Mouse (Mus musculus): ENCODE data around the gene Cd72. TPM values are rescaled to one million over a fixed set of nuclear protein-coding genes. Genes with fewer than 3 reads are reported as not detected.

Gene Cd72
- polyA plus RNA-seq, 1 experiment: 0.84 TPM

DNA sequence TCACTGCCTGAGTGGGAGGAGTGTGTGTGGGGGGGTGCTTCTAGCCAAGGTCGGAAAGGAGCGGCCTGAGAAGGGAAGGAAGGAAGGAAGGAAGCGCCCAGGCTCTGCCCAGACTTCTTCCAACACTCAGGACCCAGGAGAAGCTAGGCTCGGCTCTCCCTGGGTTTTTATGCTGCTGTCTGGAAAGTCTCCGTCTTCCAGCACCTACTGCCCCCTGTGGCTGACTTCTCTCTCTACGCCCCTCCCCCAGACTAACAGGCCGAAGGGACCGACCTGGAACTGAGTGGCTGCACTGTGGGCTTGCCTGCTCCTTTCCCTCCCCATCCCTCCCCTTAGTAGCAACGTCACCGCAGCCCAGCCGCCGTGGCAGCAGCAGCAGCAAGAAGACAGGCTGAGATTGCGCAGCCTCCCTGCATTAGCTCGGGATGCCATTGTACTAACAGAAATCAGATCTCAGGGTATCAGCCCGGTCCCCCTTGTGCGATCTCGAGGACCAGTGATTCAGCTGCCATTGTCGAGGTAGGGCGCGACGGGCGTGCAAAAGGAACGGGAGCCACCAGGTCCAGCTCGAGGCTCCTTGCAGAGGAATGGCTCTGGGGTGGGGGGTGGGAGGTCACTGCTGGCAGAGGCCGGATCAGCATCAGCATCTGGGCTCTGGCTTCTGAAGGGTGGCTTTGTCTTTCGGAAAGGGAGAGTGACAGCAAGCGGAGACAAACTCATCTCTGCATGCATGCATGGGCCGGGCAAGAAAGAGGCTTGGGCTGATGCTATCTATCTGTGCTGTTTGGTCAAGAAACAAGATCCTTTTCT lies 48.1 kb downstream of the Cd72 start:
- peak; percentile 60 to 64 for DNase-seq
- peak overlapping the region; percentile 67 for H3K4me3 ChIP-seq (replicated peaks; ENCODE audit: insufficient read depth, low read depth, low read length)
- TF ChIP-seq CTCF (IDR thresholded peaks at IDR 0.05; ENCODE audit: borderline replicate concordance, insufficient read depth, low read depth, low read length) (no peak; the same call in 1 of the 2 replicates), POLR2A (IDR thresholded peaks at IDR 0.05; ENCODE audit: borderline replicate concordance, insufficient read depth, low read length) (no peak)
- peaks cover 14% of the 10 kb centered on the region for H3K4me1 ChIP-seq (ENCODE audit: control insufficient read depth, insufficient read depth, low read length)
- H3K27ac ChIP-seq (ENCODE audit: insufficient read depth, low read length): peak overlapping the region; percentile 78
- 10% methylated on average over 28 of the region's 28 CpGs for WGBS
- no peaks in the 10 kb centered on the region for H3K27me3 ChIP-seq (ENCODE audit: control insufficient read depth, insufficient read depth, low read length)

DNA sequence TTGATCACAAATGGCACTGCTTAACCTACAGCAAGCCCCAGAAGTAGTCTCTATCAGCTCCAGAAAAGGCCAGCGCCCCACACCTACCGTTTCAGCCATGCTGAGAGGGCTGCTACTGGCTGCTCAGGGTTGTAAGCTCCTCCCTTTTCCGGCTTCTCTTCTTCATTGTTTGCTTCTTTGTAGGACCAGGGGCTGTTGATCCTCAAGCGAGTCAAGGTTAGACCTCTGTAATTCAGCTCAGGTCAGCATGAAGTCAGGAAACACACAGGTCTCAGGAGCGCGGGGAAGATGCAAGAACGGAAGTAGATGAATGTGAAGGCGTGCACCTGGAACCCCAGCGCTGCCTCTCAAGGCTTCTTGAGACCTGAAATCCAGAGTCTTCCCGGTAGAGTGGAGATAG lies 49.7 kb downstream of the Cd72 start:
- no peak for DNase-seq
- TF ChIP-seq POLR2A (IDR thresholded peaks at IDR 0.05; ENCODE audit: borderline replicate concordance, insufficient read depth, low read length) (no peak), CTCF (IDR thresholded peaks at IDR 0.05; ENCODE audit: borderline replicate concordance, insufficient read depth, low read depth, low read length) (no peak)
- WGBS: 89% methylated on average over 10 of the region's 10 CpGs
- H3K4me3 ChIP-seq (replicated peaks; ENCODE audit: insufficient read depth, low read depth, low read length): no peak overlapping the region
- peaks cover 21% of the 10 kb centered on the region for H3K4me1 ChIP-seq (ENCODE audit: control insufficient read depth, insufficient read depth, low read length)
- H3K27me3 ChIP-seq (ENCODE audit: control insufficient read depth, insufficient read depth, low read length): no peaks in the 10 kb centered on the region
- no peak overlapping the region for H3K27ac ChIP-seq (ENCODE audit: insufficient read depth, low read length)

DNA sequence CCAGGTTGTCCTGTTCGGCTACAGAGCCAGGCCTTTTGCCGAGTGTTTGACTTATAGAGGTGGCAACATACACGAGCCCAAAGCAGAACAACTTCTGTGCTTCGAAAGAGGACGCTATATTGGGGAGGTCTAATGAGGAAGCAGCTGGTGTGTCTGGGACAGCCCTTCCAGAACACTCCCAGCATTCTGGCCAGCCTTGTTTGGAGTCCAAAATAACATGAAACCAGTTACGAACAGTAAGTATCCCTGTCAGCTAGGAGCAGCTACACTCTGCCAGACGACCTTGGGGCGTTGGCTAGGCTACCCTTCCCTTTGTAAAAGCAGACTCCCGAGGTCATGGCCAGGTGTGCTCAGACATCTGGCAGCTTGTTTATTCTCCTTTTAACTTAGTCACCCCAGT lies 52.2 kb downstream of the Cd72 start:
- Histone ChIP-seq H3K4me1 (ENCODE audit: control insufficient read depth, insufficient read depth, low read length) (peaks cover 31% of the 10 kb centered on the region), H3K27me3 (ENCODE audit: control insufficient read depth, insufficient read depth, low read length) (no peaks in the 10 kb centered on the region), H3K4me3 (replicated peaks; ENCODE audit: insufficient read depth, low read depth, low read length) (no peak overlapping the region), H3K27ac (ENCODE audit: insufficient read depth, low read length) (no peak overlapping the region)
- no peak for DNase-seq
- TF ChIP-seq POLR2A (IDR thresholded peaks at IDR 0.05; ENCODE audit: borderline replicate concordance, insufficient read depth, low read length) (no peak), CTCF (IDR thresholded peaks at IDR 0.05; ENCODE audit: borderline replicate concordance, insufficient read depth, low read depth, low read length) (no peak)
- WGBS: 47% methylated on average over 9 of the region's 9 CpGs

DNA sequence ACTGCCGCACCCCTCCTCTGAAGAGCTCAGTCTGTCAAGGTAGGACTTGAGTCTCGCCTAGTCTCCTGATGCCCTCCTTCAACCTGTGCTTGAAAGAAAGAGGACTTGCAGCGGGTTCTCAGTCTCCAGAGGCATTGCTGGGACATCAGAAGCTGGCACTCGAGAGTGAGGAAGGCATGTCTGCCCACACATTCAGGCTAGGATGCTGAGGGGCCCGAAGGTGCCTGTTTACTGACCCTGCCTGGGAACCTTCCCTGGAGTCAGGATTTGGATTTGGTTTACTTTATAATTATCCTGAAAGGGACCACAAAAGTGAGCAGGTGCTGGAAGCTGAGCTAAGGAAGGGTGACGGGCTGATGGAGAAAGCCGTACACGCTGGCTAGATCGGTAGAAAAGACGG lies 52.9 kb downstream of the Cd72 start:
- WGBS: 89% methylated on average over 10 of the region's 10 CpGs
- Histone ChIP-seq H3K4me1 (ENCODE audit: control insufficient read depth, insufficient read depth, low read length) (peaks cover 31% of the 10 kb centered on the region), H3K4me3 (replicated peaks; ENCODE audit: insufficient read depth, low read depth, low read length) (no peak overlapping the region), H3K27me3 (ENCODE audit: control insufficient read depth, insufficient read depth, low read length) (no peaks in the 10 kb centered on the region), H3K27ac (ENCODE audit: insufficient read depth, low read length) (no peak overlapping the region)
- TF ChIP-seq POLR2A (IDR thresholded peaks at IDR 0.05; ENCODE audit: borderline replicate concordance, insufficient read depth, low read length) (no peak), CTCF (IDR thresholded peaks at IDR 0.05; ENCODE audit: borderline replicate concordance, insufficient read depth, low read depth, low read length) (no peak)
- no peak for DNase-seq

DNA sequence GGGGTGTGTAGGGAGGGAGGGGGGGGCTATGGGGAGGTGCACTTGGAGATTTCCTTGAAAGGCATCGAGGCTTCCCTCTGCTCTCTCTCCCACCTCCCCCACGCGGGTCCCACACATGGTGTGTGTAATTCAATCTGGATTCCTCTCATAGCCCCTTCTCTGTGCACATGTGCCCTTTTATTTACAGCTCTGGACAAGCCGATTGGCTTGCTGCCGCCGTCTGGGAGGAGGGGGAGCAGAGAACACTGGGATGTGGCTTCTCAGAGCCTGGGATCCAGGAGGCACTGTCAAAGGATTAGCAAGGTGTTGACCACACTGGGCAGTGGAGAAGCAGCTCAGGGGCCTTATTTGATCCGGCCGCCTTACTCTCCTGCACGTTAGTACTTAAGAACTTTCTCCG lies 53.5 kb downstream of the Cd72 start:
- Histone ChIP-seq H3K27ac (ENCODE audit: insufficient read depth, low read length) (no peak overlapping the region), H3K4me1 (ENCODE audit: control insufficient read depth, insufficient read depth, low read length) (peaks cover 30% of the 10 kb centered on the region), H3K4me3 (replicated peaks; ENCODE audit: insufficient read depth, low read depth, low read length) (no peak overlapping the region), H3K27me3 (ENCODE audit: control insufficient read depth, insufficient read depth, low read length) (no peaks in the 10 kb centered on the region)
- 31% methylated on average over 10 of the region's 10 CpGs for whole genome bisulfite sequencing
- TF ChIP-seq CTCF (IDR thresholded peaks at IDR 0.05; ENCODE audit: borderline replicate concordance, insufficient read depth, low read depth, low read length) (no peak), POLR2A (IDR thresholded peaks at IDR 0.05; ENCODE audit: borderline replicate concordance, insufficient read depth, low read length) (no peak)
- no peak for DNase-seq

DNA sequence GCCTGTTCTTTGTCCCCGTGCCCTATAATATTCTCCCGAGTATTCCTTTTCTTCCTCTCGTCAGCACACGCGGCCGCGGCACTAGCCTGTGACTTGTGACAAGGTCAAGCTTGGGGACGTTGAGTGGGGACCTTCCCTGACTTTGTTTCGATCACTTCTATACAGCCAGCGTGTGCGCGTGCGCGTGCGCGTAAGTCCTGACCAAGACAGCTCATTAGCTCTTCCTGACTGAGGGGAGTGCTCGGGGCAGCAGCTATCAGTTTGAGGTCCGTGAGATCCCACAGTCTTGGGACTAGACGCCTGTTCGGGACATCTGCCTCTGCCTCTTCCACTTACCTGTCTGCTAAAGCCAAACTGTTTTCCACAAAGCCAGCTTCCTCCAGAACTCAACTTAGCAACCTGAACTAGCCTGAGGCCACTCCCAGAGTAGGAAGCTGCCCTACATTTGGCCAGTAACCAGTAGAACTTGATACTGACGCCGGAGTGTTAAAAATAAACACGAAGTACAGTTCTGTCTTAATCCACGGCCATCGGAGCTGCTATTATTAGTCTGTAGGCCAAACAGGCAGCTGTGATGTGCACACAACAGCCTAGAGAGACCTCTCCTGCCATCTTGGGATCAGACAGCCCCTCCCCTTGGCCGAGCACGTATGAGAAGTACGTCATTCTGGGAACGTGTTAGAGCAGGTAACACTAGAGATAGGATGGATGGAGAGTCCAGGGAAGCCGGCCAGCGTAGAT lies 54.9 kb downstream of the Cd72 start:
- TF ChIP-seq POLR2A (IDR thresholded peaks at IDR 0.05; ENCODE audit: borderline replicate concordance, insufficient read depth, low read length): no peak
- no peak for TF ChIP-seq CTCF (IDR thresholded peaks at IDR 0.05; ENCODE audit: borderline replicate concordance, insufficient read depth, low read depth, low read length)
- DNase-seq: no peak

DNA sequence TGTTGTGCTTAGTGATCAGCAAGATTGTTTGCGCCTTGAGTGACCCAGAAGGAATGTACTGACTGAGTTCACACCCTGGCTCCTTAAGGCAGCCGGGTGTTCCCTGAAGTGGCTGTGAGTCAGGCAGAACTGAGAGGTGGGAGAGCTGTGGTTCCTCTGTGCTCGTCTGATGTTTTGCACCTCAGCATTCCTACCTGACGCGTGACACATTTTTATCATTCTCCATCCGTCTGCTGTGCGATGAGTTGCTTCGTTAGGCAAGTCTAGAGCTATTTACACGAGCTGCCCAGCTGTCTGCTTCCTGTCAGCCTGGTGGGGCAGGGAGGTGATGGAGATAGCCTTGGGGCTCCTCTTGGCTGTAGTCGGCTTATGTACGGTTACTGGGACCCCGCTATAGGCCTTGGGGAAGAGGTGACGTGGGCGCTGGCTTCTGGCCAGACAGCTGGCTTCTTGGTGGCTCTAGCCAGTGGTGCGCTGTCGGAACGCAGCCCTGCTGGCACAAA lies 55.5 kb downstream of the Cd72 start:
- H3K27me3 ChIP-seq (ENCODE audit: control insufficient read depth, insufficient read depth, low read length): no peaks in the 10 kb centered on the region
- DNase-seq: peak in 1 of 2 experiments; percentile 36
- TF ChIP-seq POLR2A (IDR thresholded peaks at IDR 0.05; ENCODE audit: borderline replicate concordance, insufficient read depth, low read length): no peak
- TF ChIP-seq CTCF (IDR thresholded peaks at IDR 0.05; ENCODE audit: borderline replicate concordance, insufficient read depth, low read depth, low read length): no peak
- H3K4me3 ChIP-seq (replicated peaks; ENCODE audit: insufficient read depth, low read depth, low read length): no peak overlapping the region
- WGBS: 35% methylated on average over 17 of the region's 17 CpGs
- H3K27ac ChIP-seq (ENCODE audit: insufficient read depth, low read length): peak overlapping the region; percentile 62
- peaks cover 31% of the 10 kb centered on the region for H3K4me1 ChIP-seq (ENCODE audit: control insufficient read depth, insufficient read depth, low read length)

More for the DNA sequence above, 54.9 kb downstream of the Cd72 start:
- peak overlapping the region; percentile 62 for H3K27ac ChIP-seq (ENCODE audit: insufficient read depth, low read length)
- WGBS: 46% methylated on average over 31 of the region's 31 CpGs
- no peak overlapping the region for H3K4me3 ChIP-seq (replicated peaks; ENCODE audit: insufficient read depth, low read depth, low read length)
- peaks cover 26% of the 10 kb centered on the region for H3K4me1 ChIP-seq (ENCODE audit: control insufficient read depth, insufficient read depth, low read length)
- H3K27me3 ChIP-seq (ENCODE audit: control insufficient read depth, insufficient read depth, low read length): no peaks in the 10 kb centered on the region

Measured in cerebellum, adult 2 months (tissue).